ENCODE assay signal across 8 mouse cellular contexts in the genomic region with DNA sequence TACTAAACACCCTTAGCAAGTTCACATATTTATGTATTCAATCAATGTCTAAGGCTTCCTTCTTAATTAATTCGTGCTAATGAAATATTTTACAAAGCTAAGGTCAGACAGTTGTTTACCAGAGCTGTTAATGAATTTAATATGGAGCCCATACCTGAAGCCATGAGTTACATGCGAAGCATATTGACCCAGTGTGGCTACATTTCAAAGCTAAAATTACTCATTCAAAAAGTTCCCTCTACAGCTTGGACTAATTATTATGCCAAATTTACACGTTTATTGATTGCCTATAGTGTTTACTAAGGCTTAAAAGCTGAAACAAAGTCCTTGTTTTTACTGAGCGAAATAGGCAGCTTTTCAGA. TPM values are rescaled to one million over a fixed set of nuclear protein-coding genes. Genes with fewer than 3 reads are reported as not detected.
DNase-seq lines count a peak whose midpoint lies in the region; ATAC-seq and TF ChIP-seq lines count a peak whose summit lies in the region.

No protein-coding gene starts in this region.

- peaks cover 41% of the 10 kb centered on the region for H3K79me2 ChIP-seq in CH12.LX (replicated peaks; ENCODE audit: control insufficient read depth, extremely low read depth, insufficient read depth, poor library complexity, severe bottlenecking)

- dilution Hi-C loops in CH12.LX (cut with MboI; ENCODE audit: extremely low pct_ligation_motif_present, extremely low pct_unique_long_range_greater_than_20kb, low sequenced_read_pairs) = no loop called here

- H3K4me3 ChIP-seq in heart, embryonic 10.5 days = peak overlapping the region; percentile 95
- H3K4me3 ChIP-seq in CH12.LX (replicated peaks in 1 of 3; ENCODE audit: low read depth in 2 of 3, low read length in 2 of 3, poor library complexity in 1 of 3) = peak overlapping the region in 1 of 3 experiments; percentile 80
- peak overlapping the region; percentile 91 for H3K4me3 ChIP-seq in forebrain, postnatal 0 days (ENCODE audit: low read depth, low read length)
- peak overlapping the region; percentile 74 for H3K4me3 ChIP-seq in liver, embryonic 16.5 days (ENCODE audit: low read depth, low read length)

- TF ChIP-seq CTCF in CH12.LX (conservative IDR thresholded peaks at IDR 0.05 in 1 of 2, IDR thresholded peaks at IDR 0.05 in 1 of 2; ENCODE audit: low read depth in 2 of 2, low read length in 2 of 2) = no peak
- TF ChIP-seq CTCF in forebrain, postnatal 0 days (IDR thresholded peaks at IDR 0.05; ENCODE audit: low read depth) = no peak

- TF ChIP-seq POLR2A in CH12.LX (IDR thresholded peaks at IDR 0.05; ENCODE audit: low read depth, low read length) = no peak

- peak overlapping the region; percentile 36; the same call in 1 of the 2 replicates for H3K9ac ChIP-seq in CH12.LX (ENCODE audit: insufficient read depth, low read depth)
- H3K9ac ChIP-seq in forebrain, postnatal 0 days = peak overlapping the region; percentile 90
- H3K9ac ChIP-seq in liver, embryonic 16.5 days (ENCODE audit: low read depth, low read length) = peak overlapping the region; percentile 95

- no peaks in the 10 kb centered on the region for H3K9me3 ChIP-seq in heart, embryonic 10.5 days
- H3K9me3 ChIP-seq in CH12.LX (replicated peaks; ENCODE audit: low read length) = no peaks in the 10 kb centered on the region
- no peaks in the 10 kb centered on the region for H3K9me3 ChIP-seq in forebrain, postnatal 0 days (ENCODE audit: low read length)
- no peaks in the 10 kb centered on the region for H3K9me3 ChIP-seq in liver, embryonic 16.5 days (replicated peaks; ENCODE audit: control insufficient read depth, low read length)

- in situ Hi-C loops in CH12.LX (cut with MboI; ENCODE audit: low pct_ligation_motif_present, low pct_unique_long_range_greater_than_20kb, low sequenced_read_pairs) = loop anchor here (25.0 kb wide), 2 partner anchors 108 to 308 kb away; no protein-coding TSS in a partner anchor

- no peak for TF ChIP-seq RAD21 in CH12.LX (IDR thresholded peaks at IDR 0.05; ENCODE audit: low read depth, low read length)

- peaks cover 11% of the 10 kb centered on the region; the same call in 1 of the 2 replicates for H3K36me3 ChIP-seq in heart, embryonic 10.5 days
- peaks cover 9 to 29% of the 10 kb centered on the region in 2 experiments for H3K36me3 ChIP-seq in CH12.LX (replicated peaks in 1 of 2; ENCODE audit: control insufficient read depth in 1 of 2, insufficient read depth in 1 of 2, low read length in 1 of 2)
- H3K36me3 ChIP-seq in forebrain, postnatal 0 days (ENCODE audit: insufficient read depth) = peaks cover 4% of the 10 kb centered on the region; the same call in 1 of the 2 replicates
- H3K36me3 ChIP-seq in liver, embryonic 16.5 days (ENCODE audit: control insufficient read depth, insufficient read depth) = peaks cover 9% of the 10 kb centered on the region

- 50% methylated on average over 4 of the region's 4 CpGs for WGBS in heart, embryonic 10.5 days
- 38% methylated on average over 4 of the region's 4 CpGs for WGBS in forebrain, postnatal 0 days
- 36% methylated on average over 4 of the region's 4 CpGs for WGBS in liver, embryonic 16.5 days (ENCODE audit: insufficient replicate concordance)

- no peaks in the 10 kb centered on the region for H3K27me3 ChIP-seq in heart, embryonic 10.5 days (ENCODE audit: insufficient read depth, poor library complexity, severe bottlenecking)
- no peaks in the 10 kb centered on the region for H3K27me3 ChIP-seq in CH12.LX (replicated peaks)
- H3K27me3 ChIP-seq in forebrain, postnatal 0 days (ENCODE audit: insufficient read depth, low read length) = no peaks in the 10 kb centered on the region
- H3K27me3 ChIP-seq in liver, embryonic 16.5 days (ENCODE audit: control insufficient read depth, insufficient read depth, low read depth, low read length) = no peaks in the 10 kb centered on the region

- no peak for DNase-seq in heart, embryonic 10.5 days (ENCODE audit: low spot score)
- DNase-seq in heart, adult 8-10 months (ENCODE audit: low spot score) = no peak
- DNase-seq in CH12.LX (ENCODE audit: extremely low read depth) = no peak
- no peak for DNase-seq in forebrain, postnatal 0 days
- no peak for DNase-seq in right cerebral cortex, postnatal 36 days (ENCODE audit: low spot score in 2 of 2)
- no peak for DNase-seq in T-cell, adult 2 months (ENCODE audit: low spot score)
- no peak for DNase-seq in cerebellum, adult 11-12 months

- no peak for TF ChIP-seq EP300 in CH12.LX (IDR thresholded peaks at IDR 0.05; ENCODE audit: low read length)

- peaks cover 14% of the 10 kb centered on the region for H3K4me1 ChIP-seq in heart, embryonic 10.5 days
- peaks cover 2 to 31% of the 10 kb centered on the region in 2 experiments; a peak in 3 of 4 replicates for H3K4me1 ChIP-seq in CH12.LX (ENCODE audit: control insufficient read depth in 1 of 2, insufficient read depth in 2 of 2)
- peaks cover 10% of the 10 kb centered on the region; the same call in 1 of the 2 replicates for H3K4me1 ChIP-seq in forebrain, postnatal 0 days (ENCODE audit: insufficient read depth)
- peaks cover 17% of the 10 kb centered on the region for H3K4me1 ChIP-seq in liver, embryonic 16.5 days (ENCODE audit: control insufficient read depth, low read depth, low read length)

- peak; percentile 1; the same call in 1 of the 2 replicates for ATAC-seq in forebrain, postnatal 0 days
- no peak for ATAC-seq in liver, embryonic 16.5 days (ENCODE audit: low read depth)

- peak overlapping the region; percentile 48; the same call in 1 of the 2 replicates for H3K4me2 ChIP-seq in CH12.LX (ENCODE audit: insufficient read depth, low read depth, poor library complexity, severe bottlenecking)
- H3K4me2 ChIP-seq in forebrain, postnatal 0 days (ENCODE audit: low read depth) = peak overlapping the region; percentile 54
- H3K4me2 ChIP-seq in liver, embryonic 16.5 days (ENCODE audit: low read depth, low read length) = peak overlapping the region; percentile 58

- H3K27ac ChIP-seq in heart, embryonic 10.5 days = peak overlapping the region; percentile 91
- no peak overlapping the region for H3K27ac ChIP-seq in CH12.LX (ENCODE audit: insufficient read depth, low read depth)
- H3K27ac ChIP-seq in forebrain, postnatal 0 days (ENCODE audit: low read depth, low read length) = 0 out of 2 replicates have a peak overlapping the region, but pooled peaks have one; percentile 40
- peak overlapping the region; percentile 75 for H3K27ac ChIP-seq in liver, embryonic 16.5 days (ENCODE audit: low read length)

TF ChIP-seq in CH12.LX, 34 proteins besides CTCF, POLR2A, EP300 and RAD21:
- TF ChIP-seq USF2 (conservative IDR thresholded peaks at IDR 0.05; ENCODE audit: low read depth, low read length) (no peak), CHD2 (IDR thresholded peaks at IDR 0.05; ENCODE audit: low read length) (no peak), MAX (IDR thresholded peaks at IDR 0.05; ENCODE audit: low read length) (no peak), ZMIZ1 (IDR thresholded peaks at IDR 0.05; ENCODE audit: low read depth, low read length) (no peak), IRF4 (IDR thresholded peaks at IDR 0.05; ENCODE audit: low read depth, low read length) (no peak), ELF1 (IDR thresholded peaks at IDR 0.05; ENCODE audit: low read depth, low read length) (no peak), CHD1 (IDR thresholded peaks at IDR 0.05; ENCODE audit: low read depth, low read length) (no peak), E2F4 (IDR thresholded peaks at IDR 0.05; ENCODE audit: insufficient replicate concordance, low read depth, low read length) (no peak), NELFE (IDR thresholded peaks at IDR 0.05; ENCODE audit: low read depth, low read length) (no peak), MYC (IDR thresholded peaks at IDR 0.05; ENCODE audit: low read depth, low read length) (no peak), ETS1 (conservative IDR thresholded peaks at IDR 0.05; ENCODE audit: low read depth, low read length) (no peak), BHLHE40 (IDR thresholded peaks at IDR 0.05; ENCODE audit: low read depth, low read length) (no peak), MAZ (IDR thresholded peaks at IDR 0.05; ENCODE audit: low read depth, low read length) (no peak), NRF1 (IDR thresholded peaks at IDR 0.05; ENCODE audit: low read depth, low read length) (no peak), RCOR1 (conservative IDR thresholded peaks at IDR 0.05; ENCODE audit: low read depth, low read length) (no peak)

RNA-seq across cellular contexts. Expression of a gene that starts 0.4 kb away (rescaled TPM):
- polyA plus RNA-seq in heart, embryonic 10.5 days (2016; fragmentation: Nextera tagmentation; extraction: Ambion mirVana) = 92.2 and 95.8 TPM in 2 replicates
- total RNA-seq in heart, adult 8-10 months (2022) = 10 to 100 TPM; 62.9 to 78.5 (median 71.0) TPM
- total RNA-seq in CH12.LX (2012; rRNA removed) (106 and 111 TPM in 2 replicates), CH12.LX (2014; rRNA removed) (111 and 133 TPM in 2 replicates)
- polyA plus RNA-seq in CH12.LX (2012; ENCODE audit: insufficient read length, low read depth) = 93.5 and 99.7 TPM in 2 replicates
- 98.0 and 108 TPM in 2 replicates for total RNA-seq in forebrain, postnatal 0 days (2014; rRNA removed)
- polyA plus RNA-seq in forebrain, postnatal 0 days (2015; fragmentation: Nextera tagmentation; extraction: Ambion mirVana) = 73.7 and 81.8 TPM in 2 replicates
- polyA plus RNA-seq in liver, embryonic 16.5 days (2015; fragmentation: Nextera tagmentation; extraction: Ambion mirVana) = 58.7 and 63.2 TPM in 2 replicates

Comparison
In these comparisons a context has a peak if more than half of its experiments do, and no peak if none do; other contexts are left out.
1. H3K9ac ChIP-seq: peak in every context shown above with its lines; median percentile 95 in liver, embryonic 16.5 days; 90 in forebrain, postnatal 0 days; 36 in CH12.LX.